Mouse (Mus musculus) heart, postnatal 14 days (tissue): Measurements from ENCODE around the gene Mybph. TPM values are rescaled to one million over a fixed set of nuclear protein-coding genes. Genes with fewer than 3 reads are reported as not detected.
A peak's percentile ranks its signal among the peaks of the same experiment; 100 is the strongest.

Source experiments
- DNase-seq, 2 experiments: peaks; one replicate each; pipeline ENCODE4 v3.0.0; 2021 to 2022
- intact Hi-C: fragments of 180-260 bp; cut with DNase I; formaldehyde crosslinking; loops from one replicate; pipeline ENCODE4 v1.15.1; 2025
- long read RNA-seq, 2 experiments: library from polyadenylated mRNA; stranded (forward); transcript quantifications; one replicate each; pipeline ENCODE4 v2.0.0; 2021
- total RNA-seq, 2 experiments: library from RNA; stranded (reverse); gene quantifications; 2 replicates each; pipeline ENCODE4 v1.2.3; 2021

Mybph gene
- not detected for total RNA-seq
- long read RNA-seq, experiment 1: 0 reads
- long read RNA-seq, experiment 2: 0 reads

- intact Hi-C loops: no loop called here
- DNase-seq: no peak
These were observed at the start of gene Mybph for GRCm38 (mm10) chr1:134193126-134193525. Gene Mybph, plus strand, starts transcription at chr1:134193448.

GRCm38 (mm10) chr1:134146066-134146465 lies 47.2 kb upstream of the Mybph start:
- intact Hi-C loops: no loop called here

GRCm38 (mm10) chr1:134150076-134150475 lies 43.2 kb upstream of the Mybph start:
- no peak for DNase-seq
- intact Hi-C loops: loop anchor here (2.0 kb wide), 1 partner anchor 173 kb away; no protein-coding TSS in a partner anchor

More at GRCm38 (mm10) chr1:134146066-134146465, 47.2 kb upstream of the Mybph start:
- DNase-seq: no peak

GRCm38 (mm10) chr1:134150745-134151144 lies 42.5 kb upstream of the Mybph start:
- intact Hi-C loops: loop anchor here (1.0 to 2.0 kb wide), 3 partner anchors 94 to 182 kb away; partner anchors contain the start of gene Ppfia4

GRCm38 (mm10) chr1:134151655-134152412 lies 41.4 kb upstream of the Mybph start:
- peak; percentile 81 to 91 for DNase-seq
- intact Hi-C loops: loop anchor here (1.0 to 2.0 kb wide), 4 partner anchors 49 to 180 kb away; partner anchors contain the start of gene Ppfia4

More at GRCm38 (mm10) chr1:134150745-134151144, 42.5 kb upstream of the Mybph start:
- DNase-seq: no peak

- intact Hi-C loops: loop anchor here (2.0 kb wide), 1 partner anchor 48 kb away; no protein-coding TSS in a partner anchor
- DNase-seq: no peak
These were observed 40.3 kb upstream of the Mybph start for GRCm38 (mm10) chr1:134152626-134153590.

- intact Hi-C loops: no loop called here
- DNase-seq: no peak
These were observed 39.1 kb upstream of the Mybph start for GRCm38 (mm10) chr1:134154121-134154520.

- no peak for DNase-seq
- intact Hi-C loops: no loop called here
These were observed 38.6 kb upstream of the Mybph start for GRCm38 (mm10) chr1:134154655-134155054.

- DNase-seq: no peak
- intact Hi-C loops: no loop called here
These were observed 32.8 kb upstream of the Mybph start for GRCm38 (mm10) chr1:134160404-134160803.

- DNase-seq: no peak
- intact Hi-C loops: no loop called here
These were observed 31.8 kb upstream of the Mybph start for GRCm38 (mm10) chr1:134161399-134161798.

GRCm38 (mm10) chr1:134162510-134163225 lies 30.6 kb upstream of the Mybph start:
- intact Hi-C loops: no loop called here
- no peak for DNase-seq

- intact Hi-C loops: no loop called here
These were observed 29.8 kb upstream of the Mybph start for GRCm38 (mm10) chr1:134163476-134163875.

GRCm38 (mm10) chr1:134164454-134164853 lies 28.8 kb upstream of the Mybph start:
- intact Hi-C loops: no loop called here
- DNase-seq: no peak

More at GRCm38 (mm10) chr1:134163476-134163875, 29.8 kb upstream of the Mybph start:
- no peak for DNase-seq

GRCm38 (mm10) chr1:134166547-134166946 lies 26.7 kb upstream of the Mybph start:
- DNase-seq: no peak
- intact Hi-C loops: no loop called here

GRCm38 (mm10) chr1:134167416-134168305 lies 25.6 kb upstream of the Mybph start:
- intact Hi-C loops: no loop called here
- DNase-seq: peak in 1 of 2 experiments; percentile 40

GRCm38 (mm10) chr1:134168567-134168966 lies 24.7 kb upstream of the Mybph start:
- DNase-seq: no peak
- intact Hi-C loops: no loop called here

- intact Hi-C loops: no loop called here
- no peak for DNase-seq
These were observed 24.1 kb upstream of the Mybph start for GRCm38 (mm10) chr1:134168985-134169697.

GRCm38 (mm10) chr1:134173081-134173480 lies 20.2 kb upstream of the Mybph start:
- no peak for DNase-seq
- intact Hi-C loops: no loop called here
